Mouse (Mus musculus) mesoderm, embryonic 11.5 days (tissue): ENCODE measurements at regions not wholly inside any gene's neighbourhood (a gene's known extent, or its start where the extent isn't known, plus 50 kb on each side); places are given as distances from the start of the nearest gene placed in this dataset.
A peak's percentile ranks its signal among the peaks of the same experiment; 100 is the strongest.

Source experiments
- DNase-seq: peaks from one replicate; pipeline ENCODE4 v3.0.0-alpha.2; 2012; ENCODE audit warnings: low read depth, low spot score

GRCm38 (mm10) chr1:111355435-111355834 is 378.1 kb upstream of the Cdh19 start:
- DNase-seq: no peak

- DNase-seq: no peak
Observed at GRCm38 (mm10) chr1:111337927-111338326, 360.5 kb upstream of the Cdh19 start.

- no peak for DNase-seq
Observed at GRCm38 (mm10) chr1:111302268-111302667, 324.9 kb upstream of the Cdh19 start.

- DNase-seq: no peak
Observed at GRCm38 (mm10) chr1:111286385-111286784, 309.0 kb upstream of the Cdh19 start.

- DNase-seq: no peak
Observed at GRCm38 (mm10) chr1:111285916-111286315, 308.5 kb upstream of the Cdh19 start.

GRCm38 (mm10) chr1:111242814-111243213 is 265.4 kb upstream of the Cdh19 start:
- no peak for DNase-seq

GRCm38 (mm10) chr1:111242344-111242743 is 265.0 kb upstream of the Cdh19 start:
- peak; percentile 52 for DNase-seq
